Mouse (Mus musculus): ENCODE results near the gene Zscan2.

Gene Zscan2

DNA sequence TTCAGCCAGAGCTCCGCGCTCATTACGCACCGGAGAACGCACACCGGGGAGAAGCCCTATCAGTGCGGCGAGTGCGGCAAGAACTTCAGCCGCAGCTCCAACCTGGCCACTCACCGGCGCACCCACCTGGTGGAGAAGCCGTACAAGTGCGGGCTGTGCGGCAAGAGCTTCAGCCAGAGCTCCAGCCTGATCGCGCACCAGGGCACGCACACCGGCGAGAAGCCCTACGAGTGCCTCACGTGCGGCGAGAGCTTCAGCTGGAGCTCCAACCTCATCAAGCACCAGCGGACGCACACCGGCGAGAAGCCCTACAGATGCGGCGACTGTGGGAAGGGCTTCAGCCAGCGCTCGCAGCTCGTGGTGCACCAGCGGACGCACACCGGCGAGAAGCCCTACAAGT lies 15.0 kb downstream of the Zscan2 start:
- no peak for DNase-seq (ENCODE audit: extremely low read depth, insufficient read length, low spot score)

DNA sequence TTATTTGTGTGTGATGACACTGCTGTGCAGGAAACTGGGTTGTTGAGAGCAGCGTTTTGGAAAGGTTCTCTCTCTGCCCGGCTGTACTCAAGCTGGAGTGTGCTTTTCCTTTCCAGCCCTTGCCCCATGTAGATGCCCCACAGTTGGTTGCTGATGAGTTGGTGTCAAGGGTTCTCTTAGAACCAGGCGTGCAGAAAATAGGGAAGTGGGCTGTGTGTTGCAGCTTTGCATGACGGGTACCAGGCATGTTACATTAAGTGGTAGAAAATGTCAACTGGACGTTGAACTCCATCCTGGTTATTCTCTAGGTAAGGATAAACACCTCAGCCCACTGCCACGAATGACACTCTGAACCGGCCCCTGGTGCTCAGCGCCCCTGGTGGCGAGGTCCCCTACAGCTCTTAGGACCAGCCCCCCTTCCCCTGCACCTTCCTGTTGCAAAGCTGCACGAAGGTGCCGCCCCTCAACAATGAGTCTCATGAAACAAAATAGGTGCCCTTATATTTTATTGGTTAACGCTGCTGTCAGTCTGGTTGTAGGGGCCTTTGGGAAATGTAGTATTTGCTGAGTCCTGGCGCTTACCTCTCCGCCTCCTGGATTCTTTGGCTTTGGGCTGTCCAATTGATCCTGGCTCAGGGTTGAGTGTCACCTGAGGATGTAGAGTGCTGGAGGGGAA lies 22.2 kb downstream of the Zscan2 start:
- no peak for DNase-seq (ENCODE audit: extremely low read depth, insufficient read length, low spot score)

DNA sequence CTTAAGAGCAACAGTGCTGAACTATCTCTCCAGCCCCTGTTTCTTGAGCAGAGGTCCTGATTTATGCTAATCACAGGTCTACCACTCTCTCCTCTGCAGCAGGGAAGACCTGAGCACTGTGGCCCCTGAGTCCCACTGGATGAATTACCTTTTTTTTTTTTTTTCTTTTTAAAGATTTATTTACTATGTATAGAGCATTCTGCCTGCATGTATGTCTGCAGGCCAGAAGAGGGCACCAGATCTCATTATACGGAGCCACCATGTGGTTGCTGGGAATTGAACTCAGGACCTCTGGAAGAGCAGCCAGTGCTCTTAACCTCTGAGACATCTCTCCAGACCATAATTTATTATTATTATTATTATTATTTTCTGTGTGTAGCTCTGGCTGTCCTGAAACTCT lies 24.9 kb downstream of the Zscan2 start:
- DNase-seq (ENCODE audit: extremely low read depth, insufficient read length, low spot score) = no peak

DNA sequence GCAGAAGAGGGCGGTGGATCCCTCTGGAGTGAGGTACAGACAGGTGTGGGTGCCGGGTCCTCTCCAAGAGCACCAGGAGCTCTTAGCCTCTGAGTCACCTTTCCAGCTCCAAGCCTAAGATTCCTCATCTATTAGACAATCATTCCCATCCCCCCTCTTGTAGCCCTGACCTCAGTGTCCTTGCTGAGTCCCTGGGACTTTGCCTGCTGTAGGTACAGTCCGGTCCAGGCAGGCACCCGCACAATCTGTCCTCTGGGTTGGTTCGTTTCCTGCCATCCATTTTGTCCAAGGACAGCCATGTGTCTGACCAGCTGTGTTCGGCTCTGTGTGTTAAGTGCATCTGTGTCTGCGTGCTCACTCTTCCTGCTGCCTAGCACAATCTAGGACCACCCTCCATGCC lies 27.9 kb downstream of the Zscan2 start:
- no peak for DNase-seq (ENCODE audit: extremely low read depth, insufficient read length, low spot score)

DNA sequence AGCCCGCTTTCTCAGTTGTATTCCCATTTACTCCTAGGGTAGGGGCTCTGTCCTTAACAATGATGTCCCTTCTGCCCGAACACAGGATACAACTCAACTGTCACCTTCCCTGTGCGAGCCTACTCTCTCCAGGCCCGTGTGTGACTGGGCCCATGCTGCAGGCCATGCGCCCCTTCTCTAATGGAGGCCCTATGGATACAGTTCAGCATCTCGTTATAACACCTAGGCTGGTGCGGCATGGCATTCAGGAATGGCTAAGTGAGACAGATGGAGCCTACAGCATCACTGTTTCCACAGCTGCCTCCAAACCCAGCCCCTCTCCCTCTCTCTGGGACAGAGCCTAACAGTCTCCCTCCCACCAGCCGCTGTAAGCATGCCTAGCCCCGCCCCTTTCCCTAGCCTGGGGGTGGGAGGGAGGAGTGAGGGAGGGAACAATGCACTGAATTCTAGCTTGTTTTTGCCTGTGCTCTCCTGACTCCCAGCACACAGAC lies 28.3 kb downstream of the Zscan2 start:
- DNase-seq (ENCODE audit: extremely low read depth, insufficient read length, low spot score) = no peak

DNA sequence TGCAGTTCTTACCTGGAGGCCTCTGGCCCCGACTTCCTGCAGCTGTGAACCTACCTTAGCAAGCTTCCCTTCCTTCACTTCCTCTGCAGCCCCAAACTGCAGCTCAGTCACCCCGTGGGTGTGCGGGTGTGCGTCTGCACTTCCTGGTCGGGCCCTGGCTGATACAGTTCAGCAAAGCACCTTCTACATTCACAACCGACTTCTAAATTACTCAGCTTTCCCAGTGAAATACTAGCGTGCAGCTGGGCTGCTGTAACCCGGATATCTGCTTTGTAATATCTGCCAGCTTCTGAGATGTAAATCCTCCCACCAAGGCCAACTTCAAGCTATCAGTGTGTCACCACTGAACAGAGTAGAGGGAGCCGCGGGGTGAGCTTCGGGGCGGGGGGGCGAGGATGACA lies 29.1 kb downstream of the Zscan2 start:
- DNase-seq (ENCODE audit: extremely low read depth, insufficient read length, low spot score) = no peak

DNA sequence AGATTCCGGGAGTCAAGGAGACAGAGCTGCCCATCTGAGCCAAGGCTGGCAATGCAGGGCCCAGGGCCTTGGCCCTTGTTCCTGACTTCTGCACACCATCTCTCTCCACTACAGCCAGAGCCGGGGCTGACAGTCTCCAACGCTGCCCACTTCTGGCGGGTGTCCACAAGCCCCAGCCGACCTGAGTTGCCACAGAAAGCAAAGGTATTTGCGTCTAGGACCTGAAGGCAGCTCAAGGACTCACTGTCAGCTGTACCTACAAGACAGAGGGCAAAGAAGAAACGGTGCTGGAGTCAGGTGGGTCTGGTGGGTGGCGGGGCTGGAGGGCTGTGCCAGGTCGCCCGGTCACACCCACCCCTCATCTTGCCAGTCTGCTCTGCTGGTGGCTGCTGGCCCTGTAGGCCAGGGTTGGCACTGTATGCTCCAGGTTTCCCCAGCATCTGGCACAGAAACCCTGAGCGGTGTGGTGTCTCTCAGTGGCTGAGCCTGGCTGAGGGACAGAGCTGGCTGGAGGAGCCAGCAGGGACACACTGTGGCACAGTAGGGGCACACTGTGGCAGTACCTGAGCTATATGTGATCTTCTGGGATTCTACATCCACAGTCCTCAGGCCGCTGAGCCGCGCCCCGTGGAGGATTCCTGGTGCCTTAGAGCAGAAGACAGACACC lies 32.5 kb downstream of the Zscan2 start:
- no peak for DNase-seq (ENCODE audit: extremely low read depth, insufficient read length, low spot score)

DNA sequence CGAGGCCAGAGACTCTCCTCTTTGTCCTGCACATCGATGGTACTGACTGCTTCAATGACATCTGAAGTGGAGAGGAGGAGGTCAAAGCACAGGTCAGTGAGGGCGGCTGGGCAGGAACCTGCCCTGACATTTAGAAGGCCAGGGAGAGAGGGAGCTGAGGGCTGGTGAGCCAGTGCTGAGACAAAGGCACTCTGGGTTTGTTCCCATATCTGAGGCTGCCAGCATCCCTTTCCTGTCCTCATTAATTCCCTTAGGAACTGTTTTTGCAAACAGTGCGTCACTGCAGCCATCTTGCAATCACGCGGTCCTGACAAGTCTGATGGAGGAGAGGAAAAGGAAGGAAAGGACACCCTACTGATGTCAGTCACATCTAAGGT lies 33.0 kb downstream of the Zscan2 start:
- DNase-seq (ENCODE audit: extremely low read depth, insufficient read length, low spot score) = no peak

DNA sequence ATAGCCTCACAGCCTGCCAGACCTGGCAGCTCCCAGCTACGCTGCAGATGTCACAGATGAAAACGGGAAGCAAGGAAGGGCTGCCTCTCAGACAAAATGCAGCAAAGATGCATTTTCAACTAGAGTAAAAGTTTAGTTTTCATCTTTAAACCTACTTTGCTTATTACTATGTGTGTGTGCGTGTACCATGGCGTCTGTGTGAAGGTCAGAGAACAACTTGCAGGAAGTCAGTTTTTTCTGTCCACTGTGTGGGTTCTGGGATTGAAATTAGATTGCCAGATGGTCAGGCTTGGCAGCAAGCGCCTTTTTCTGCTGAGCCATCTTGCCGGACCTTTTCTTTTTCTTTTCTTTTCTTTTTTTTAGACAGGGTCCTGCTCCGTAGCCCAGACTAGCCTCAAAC lies 33.5 kb downstream of the Zscan2 start:
- no peak for DNase-seq (ENCODE audit: extremely low read depth, insufficient read length, low spot score)

DNA sequence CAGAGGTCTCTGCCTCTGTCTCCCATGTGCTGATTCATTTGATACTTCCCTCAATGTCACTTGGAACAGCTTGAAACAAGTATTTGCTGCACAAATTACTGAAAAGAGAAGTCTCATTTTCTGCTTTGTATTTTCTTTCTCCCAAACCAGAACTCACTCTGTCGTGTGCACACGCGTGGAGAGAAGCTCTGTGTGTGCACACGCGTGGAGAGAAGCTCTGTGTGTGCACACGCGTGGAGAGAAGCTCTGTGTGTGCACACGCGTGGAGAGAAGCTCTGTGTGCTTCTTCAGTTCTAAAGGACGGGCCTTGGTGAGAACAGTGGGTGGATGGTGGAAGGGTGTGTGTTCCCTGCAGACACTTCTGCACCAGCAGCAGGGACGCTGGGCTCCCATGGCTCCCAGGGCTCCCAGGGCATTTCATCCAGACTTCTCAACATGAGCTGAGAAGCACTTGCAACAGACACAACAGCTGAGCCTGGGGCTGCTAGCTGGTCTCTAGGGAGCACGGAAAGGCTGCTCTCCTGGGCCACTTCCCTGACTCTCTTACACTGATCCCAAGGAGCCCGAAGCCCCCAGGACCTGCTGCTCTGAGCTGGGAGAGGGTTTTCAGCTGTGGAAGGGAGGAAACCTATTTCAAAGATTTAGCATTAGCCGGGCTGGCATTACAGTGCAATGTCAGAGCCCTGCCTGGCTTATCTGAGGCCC lies 34.2 kb downstream of the Zscan2 start:
- no peak for DNase-seq (ENCODE audit: extremely low read depth, insufficient read length, low spot score)

DNA sequence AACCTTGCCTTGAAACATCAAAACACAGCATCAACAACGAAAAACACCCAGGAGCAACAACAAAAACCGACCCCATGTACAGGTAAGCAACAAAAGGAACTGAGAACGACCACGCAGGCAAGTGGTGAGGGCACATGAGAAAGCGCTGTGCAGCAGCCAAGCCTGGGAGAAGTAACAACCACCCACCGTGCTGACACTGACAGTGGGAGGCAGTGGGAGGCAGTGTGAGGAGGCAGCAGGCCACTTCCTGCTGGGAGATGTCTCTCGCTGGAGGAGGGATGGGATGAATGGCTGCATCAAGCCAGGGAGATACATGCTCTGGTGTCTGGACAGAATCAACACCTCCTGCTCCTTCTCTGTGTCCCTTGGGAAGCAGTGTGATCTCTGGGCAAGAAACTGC lies 36.4 kb downstream of the Zscan2 start:
- no peak for DNase-seq (ENCODE audit: extremely low read depth, insufficient read length, low spot score)

DNA sequence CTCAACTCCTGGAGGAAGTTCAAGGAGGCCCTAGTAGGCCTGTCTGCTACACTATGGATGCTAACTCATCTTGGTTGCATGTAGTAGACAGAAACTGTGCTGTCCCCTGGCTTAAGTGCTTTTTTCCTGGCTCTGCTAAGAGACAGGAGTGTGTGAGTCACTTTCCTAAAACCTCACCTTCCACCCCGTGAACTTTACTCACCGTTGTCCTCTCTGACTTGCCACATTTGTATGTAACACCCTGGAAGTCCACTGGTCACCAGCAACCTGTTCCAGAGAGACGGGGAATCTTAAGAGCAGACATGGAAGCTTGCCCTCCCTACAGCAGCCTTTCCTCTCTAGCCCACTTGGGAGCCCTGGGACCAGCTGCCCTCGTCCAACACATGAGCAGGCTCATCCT lies 37.0 kb downstream of the Zscan2 start:
- no peak for DNase-seq (ENCODE audit: extremely low read depth, insufficient read length, low spot score)

DNA sequence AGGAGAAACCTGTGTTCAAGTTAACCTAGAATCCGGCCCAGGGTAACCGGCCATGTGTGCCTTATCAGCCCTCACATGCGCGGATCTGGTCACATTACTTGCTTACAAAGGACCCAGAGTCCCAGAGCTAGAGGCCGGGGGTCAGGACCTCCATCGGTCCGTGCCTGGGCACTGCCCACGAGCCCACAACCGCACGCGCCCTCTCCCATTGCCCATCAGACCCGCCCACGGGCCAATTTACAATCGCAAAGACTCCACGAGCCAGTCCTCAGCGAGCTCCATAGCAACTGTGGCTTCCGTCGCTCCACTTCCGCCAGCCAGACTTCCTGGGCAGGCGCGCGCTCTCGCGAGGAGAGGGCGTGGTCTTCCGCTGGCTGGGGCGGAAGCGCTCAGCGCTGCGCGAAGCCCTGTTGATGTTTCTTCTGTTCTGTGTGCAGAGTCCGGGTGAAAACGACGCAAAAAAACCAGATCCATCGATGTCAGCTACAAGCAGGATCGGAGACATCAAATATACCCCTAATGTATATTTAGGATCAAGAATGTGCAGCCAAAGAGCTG lies 40.3 kb downstream of the Zscan2 start, which contains the start of gene Wdr73:
Gene Wdr73, minus strand, starts transcription at position 326 of the 558 bp plus-strand sequence.
- peak; percentile 89 for DNase-seq (ENCODE audit: extremely low read depth, insufficient read length, low spot score)

DNA sequence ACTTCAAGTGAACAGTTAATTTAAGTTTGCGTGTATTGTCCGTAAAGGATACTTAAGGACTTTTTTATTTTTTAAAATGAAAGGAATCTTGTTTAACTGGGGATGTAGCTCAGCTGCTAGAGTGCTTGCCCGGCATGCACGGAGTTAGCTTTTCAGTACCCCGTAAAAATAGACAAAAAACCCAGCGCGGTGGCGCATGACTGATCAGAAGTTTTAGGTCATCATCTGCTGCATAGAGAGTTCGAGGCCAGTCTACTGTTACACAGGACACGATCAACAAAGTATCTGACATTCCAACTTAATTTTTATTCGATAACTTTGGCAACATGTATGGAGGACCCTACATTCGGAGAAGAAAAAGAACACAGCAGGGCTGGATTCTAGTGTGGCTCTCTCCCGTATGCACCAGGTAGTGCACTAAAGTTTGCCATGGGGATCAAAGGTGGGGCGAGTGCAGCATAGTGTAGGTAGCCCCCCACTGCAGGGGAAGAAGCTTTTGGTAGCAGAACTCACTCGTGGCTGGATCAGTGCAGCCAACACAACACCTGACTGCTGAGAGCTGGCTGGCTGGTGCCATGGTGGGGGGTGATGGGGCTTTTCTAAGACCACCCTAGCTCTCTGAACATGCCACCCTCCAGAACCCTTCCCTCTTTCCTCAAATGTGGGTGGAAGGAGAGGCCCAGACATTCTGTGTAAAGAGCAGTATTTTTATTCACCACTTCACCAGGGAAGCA lies 41.0 kb downstream of the Zscan2 start:
- no peak for DNase-seq (ENCODE audit: extremely low read depth, insufficient read length, low spot score)

DNA sequence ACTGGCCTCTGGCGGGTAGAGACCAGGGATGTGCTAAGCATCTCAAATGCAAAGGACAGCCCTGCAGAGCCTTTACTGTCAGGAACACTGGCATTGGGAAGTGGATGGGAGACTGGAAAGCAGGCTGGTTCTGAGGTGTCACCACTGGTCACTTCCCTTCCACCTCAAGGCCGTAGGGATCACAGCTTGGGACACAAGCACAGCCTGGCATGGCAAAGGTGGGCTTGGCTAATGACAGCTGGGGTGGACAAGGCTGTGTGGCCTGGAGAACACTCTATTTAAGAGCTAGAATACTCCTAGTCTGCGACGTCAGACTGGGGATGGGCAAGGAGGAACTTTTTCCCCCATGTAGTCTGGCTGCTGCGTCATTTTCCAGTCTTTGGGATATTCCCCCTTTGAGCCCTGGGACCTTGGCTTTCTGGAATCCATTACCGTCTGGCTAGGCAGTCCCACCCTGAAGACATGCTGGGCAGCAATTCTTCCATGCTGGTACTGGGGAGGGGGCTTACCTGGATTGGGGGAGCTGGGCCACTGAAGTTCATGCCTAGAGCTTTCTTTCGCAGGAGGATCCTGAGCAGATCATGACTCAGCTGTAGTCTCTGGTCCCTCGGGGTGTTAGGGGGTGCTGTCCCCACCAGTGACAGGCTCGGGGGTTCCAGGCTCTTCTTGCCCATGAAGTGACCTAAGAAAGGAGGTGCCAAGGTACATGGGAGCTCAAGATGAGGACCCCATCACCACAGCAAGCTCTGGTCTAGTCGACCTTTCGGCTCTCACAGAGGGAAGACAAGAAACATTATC lies 43.1 kb downstream of the Zscan2 start:
- DNase-seq (ENCODE audit: extremely low read depth, insufficient read length, low spot score) = no peak

DNA sequence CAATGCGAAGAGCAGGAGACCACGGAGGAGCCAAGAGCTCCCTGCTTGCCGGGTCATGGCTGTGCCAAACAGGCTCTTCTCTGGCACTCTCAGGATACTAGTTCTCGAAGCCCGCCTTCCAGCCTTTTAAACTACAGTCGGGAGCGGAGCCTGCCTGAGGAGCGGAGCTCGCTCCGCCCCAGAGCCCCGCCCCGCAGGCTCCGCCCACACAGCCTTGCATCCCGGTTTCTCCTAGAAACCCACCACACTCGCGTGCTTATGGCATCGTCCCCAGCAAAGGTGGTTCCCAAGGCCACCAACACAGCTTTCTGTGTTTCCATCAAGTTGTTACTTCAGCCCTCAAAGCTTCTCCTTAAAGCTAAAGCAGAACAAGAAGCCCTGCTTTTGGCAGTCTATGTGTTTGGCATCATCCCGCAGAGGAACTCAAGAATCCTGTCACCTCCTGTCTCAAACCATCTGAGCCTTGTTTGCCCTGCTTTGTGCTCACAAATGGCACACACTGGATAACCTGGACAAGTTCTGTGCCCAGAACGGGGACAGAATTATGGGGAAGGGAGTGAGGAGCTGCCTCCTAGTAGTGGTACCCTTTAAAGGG lies 44.3 kb downstream of the Zscan2 start, which contains the start of gene Nmb:
Gene Nmb, minus strand, starts transcription at position 156 of the 595 bp plus-strand sequence.
- DNase-seq (ENCODE audit: extremely low read depth, insufficient read length, low spot score) = no peak

DNA sequence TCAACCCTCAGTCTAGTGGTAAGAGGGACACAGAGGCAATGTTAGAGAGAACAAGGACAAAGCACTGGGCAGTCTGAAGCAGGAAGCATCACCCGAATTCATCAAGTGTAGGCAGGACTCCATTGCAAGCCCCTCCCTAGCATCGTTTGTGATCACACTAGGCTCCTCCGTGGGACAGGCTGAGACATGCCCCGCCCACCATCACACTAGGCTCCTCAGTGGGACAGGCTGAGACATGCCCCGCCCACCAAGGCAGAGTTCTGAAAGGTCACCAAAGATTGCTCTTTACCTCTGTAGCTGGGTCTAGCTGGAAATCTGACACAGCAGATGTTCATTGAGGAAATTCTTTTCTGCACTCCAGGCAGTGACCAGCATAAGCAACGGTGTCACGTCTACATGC lies 50.3 kb downstream of the Zscan2 start:
- DNase-seq (ENCODE audit: extremely low read depth, insufficient read length, low spot score) = no peak

DNA sequence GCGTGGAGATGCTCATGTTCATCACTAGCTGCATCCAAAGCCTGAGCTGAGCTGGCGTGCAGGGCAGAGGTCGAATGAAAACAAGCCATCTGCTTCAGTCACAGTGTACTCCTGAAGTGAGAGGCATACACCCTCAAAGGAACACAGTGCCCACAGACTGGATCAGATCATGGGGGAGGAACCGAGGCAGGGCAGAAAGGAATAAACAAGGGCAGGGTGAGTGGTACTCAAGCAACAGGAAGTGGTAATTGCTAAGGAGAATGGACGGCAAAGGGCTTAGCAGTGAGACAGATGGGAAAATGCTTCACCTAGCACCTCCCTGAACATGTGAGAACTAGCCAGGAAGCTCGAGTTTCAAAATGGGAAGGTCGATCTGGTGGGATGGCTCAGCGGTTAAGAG lies 51.8 kb downstream of the Zscan2 start:
- no peak for DNase-seq (ENCODE audit: extremely low read depth, insufficient read length, low spot score)

DNA sequence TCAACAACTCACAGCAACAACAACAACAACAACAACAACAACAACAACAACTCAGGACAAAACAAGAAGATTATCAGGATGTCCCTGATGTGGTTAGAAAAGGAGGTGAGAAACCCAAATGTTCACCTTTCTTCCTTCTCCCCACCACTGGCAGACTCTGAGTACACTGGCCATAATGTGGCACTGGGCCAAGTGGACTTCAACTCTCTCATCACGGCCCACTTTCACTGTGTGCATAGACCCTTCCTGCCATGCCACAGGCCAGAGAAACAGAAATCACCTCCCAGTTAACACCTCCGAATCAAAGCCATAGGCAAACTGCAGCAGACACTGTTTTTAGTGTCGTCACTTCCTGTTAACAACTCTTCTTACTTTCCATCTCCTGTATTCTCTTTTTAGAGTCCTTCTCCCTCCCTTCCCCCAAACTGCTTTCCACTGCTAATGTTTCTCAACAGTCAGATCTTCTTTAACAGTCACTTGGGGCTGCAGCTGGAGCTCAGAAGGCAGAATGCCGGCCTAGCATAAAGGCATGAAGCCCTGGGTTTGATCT lies 57.3 kb downstream of the Zscan2 start:
- DNase-seq (ENCODE audit: extremely low read depth, insufficient read length, low spot score) = no peak

Measured in 3134 (cell line).